9 mouse cellular contexts compared by ENCODE assay signal in genomic region chr19:10486264-10486738, GRCm38 (mm10). TPM values are rescaled to one million over a fixed set of nuclear protein-coding genes. Genes with fewer than 3 reads are reported as not detected.
DNase-seq lines count a peak whose midpoint lies in the region; ATAC-seq and TF ChIP-seq lines count a peak whose summit lies in the region.
"Had no signal": no experiment of that assay in that cellular context is flagged by ENCODE, and none has a peak within 500 bp of the region (broad histone marks: within the 10 kb centered on the region; RNA-seq: fewer than 3 reads in every experiment).

No protein-coding gene starts in this region.

- H3K27ac ChIP-seq in embryonic facial prominence, embryonic 15.5 days (replicated peaks): no peak overlapping the region
- no peak overlapping the region for H3K27ac ChIP-seq in lung, embryonic 16.5 days (ENCODE audit: low read length)
- H3K27ac ChIP-seq: macrophage had no signal

- H3K4me2 ChIP-seq in embryonic facial prominence, embryonic 15.5 days (replicated peaks): no peak overlapping the region
- H3K4me2 ChIP-seq in lung, embryonic 16.5 days (ENCODE audit: low read depth, low read length): no peak overlapping the region

- H3K4me1 ChIP-seq in G1E (ENCODE audit: insufficient read depth, low read depth, low read length): no peaks in the 10 kb centered on the region
- no peaks in the 10 kb centered on the region for H3K4me1 ChIP-seq in embryonic facial prominence, embryonic 15.5 days
- no peaks in the 10 kb centered on the region for H3K4me1 ChIP-seq in lung, embryonic 16.5 days (replicated peaks; ENCODE audit: control insufficient read depth, insufficient read depth, low read length)

- no peaks in the 10 kb centered on the region for H3K9me3 ChIP-seq in G1E (replicated peaks)
- no peaks in the 10 kb centered on the region for H3K9me3 ChIP-seq in embryonic facial prominence, embryonic 15.5 days (replicated peaks)
- H3K9me3 ChIP-seq in lung, embryonic 16.5 days (ENCODE audit: control insufficient read depth, low read length): no peaks in the 10 kb centered on the region

- H3K36me3 ChIP-seq in G1E (replicated peaks): no peaks in the 10 kb centered on the region
- no peaks in the 10 kb centered on the region for H3K36me3 ChIP-seq in embryonic facial prominence, embryonic 15.5 days
- H3K36me3 ChIP-seq in lung, embryonic 16.5 days (ENCODE audit: control insufficient read depth, insufficient read depth, low read length): no peaks in the 10 kb centered on the region

- peak; percentile 61 for DNase-seq in G1E (ENCODE audit: low spot score)
- peak; percentile 88 for DNase-seq in brain, adult 2 months (ENCODE audit: low read depth, low spot score)
- DNase-seq in layer of hippocampus, adult 18-20 months (ENCODE audit: low spot score in 2 of 2): peak; percentile 60 to 83
- peak; percentile 57 for DNase-seq in retina, adult 2 months (ENCODE audit: low read depth, low spot score)

- no peak for ATAC-seq in G1E (ENCODE audit: extremely low read depth, insufficient number of reproducible peaks, low FRiP score, poor library complexity, severe bottlenecking)
- peak; percentile 49; the same call in 1 of the 2 replicates for ATAC-seq in embryonic facial prominence, embryonic 15.5 days (ENCODE audit: insufficient number of reproducible peaks, low FRiP score, low TSS enrichment, low read depth)
- ATAC-seq in hematopoietic stem cell, adult 5-6 weeks (replicated peaks in 1 of 2; ENCODE audit: insufficient read depth in 1 of 2, low FRiP score in 2 of 2, low TSS enrichment in 1 of 2, low read depth in 1 of 2, poor library complexity in 2 of 2, severe bottlenecking in 2 of 2): peak; percentile 74 to 84
- ATAC-seq in lung, embryonic 16.5 days (ENCODE audit: low read depth): peak; percentile 84
- ATAC-seq in activated CD4-positive, CD25-positive, alpha-beta regulatory T cell, adult 4 months: no peak

- peak; percentile 94 for TF ChIP-seq CTCF in G1E (IDR thresholded peaks at IDR 0.05; ENCODE audit: low read depth, low read length)

- H3K9ac ChIP-seq in embryonic facial prominence, embryonic 15.5 days: no peak overlapping the region
- no peak overlapping the region for H3K9ac ChIP-seq in lung, embryonic 16.5 days (ENCODE audit: low read length)

- peaks cover 25% of the 10 kb centered on the region for H3K27me3 ChIP-seq in G1E (ENCODE audit: insufficient read depth, low read length)
- 0 out of 2 replicates have a peak, but pooled peaks cover 4% of the 10 kb centered on the region for H3K27me3 ChIP-seq in embryonic facial prominence, embryonic 15.5 days
- H3K27me3 ChIP-seq in lung, embryonic 16.5 days (ENCODE audit: control insufficient read depth, insufficient read depth, low read depth, low read length): no peaks in the 10 kb centered on the region

- 23% methylated on average over 9 of the region's 9 CpGs for WGBS in embryonic facial prominence, embryonic 15.5 days
- WGBS in lung, embryonic 16.5 days: 19% methylated on average over 9 of the region's 9 CpGs

- H3K4me3 ChIP-seq in G1E (ENCODE audit: low read depth, low read length): no peak overlapping the region
- no peak overlapping the region for H3K4me3 ChIP-seq in embryonic facial prominence, embryonic 15.5 days (replicated peaks)
- H3K4me3 ChIP-seq in lung, embryonic 16.5 days (ENCODE audit: low read length): no peak overlapping the region

RNA-seq across cellular contexts. Expression of gene Ppp1r32, which starts 3.6 kb away (rescaled TPM):
- total RNA-seq in G1E (2014; fragmentation: Nextera tagmentation) (0.53 and 1.1 TPM in 2 replicates), G1E (2017) (0.12 TPM in 1 of 2 replicates, not detected in the other)
- 0.51 and 0.52 TPM in 2 replicates for polyA plus RNA-seq in G1E (2012)
- polyA plus RNA-seq in embryonic facial prominence, embryonic 15.5 days (2015; fragmentation: Nextera tagmentation; extraction: Ambion mirVana): 3.6 and 6.8 TPM in 2 replicates
- total RNA-seq in hematopoietic stem cell, adult 5-6 weeks (2017): not detected in 2 replicates
- 1 to 10 TPM; 1.3 to 1.9 TPM for total RNA-seq in layer of hippocampus, adult 18-20 months (2021)
- 2.1 and 3.7 TPM in 2 replicates for polyA plus RNA-seq in lung, embryonic 16.5 days (2015; fragmentation: Nextera tagmentation; extraction: Ambion mirVana)
- under 1 TPM in 1 of 2 experiments, not detected in 1; 0.41 TPM for polyA plus RNA-seq in activated CD4-positive, CD25-positive, alpha-beta regulatory T cell, adult 4 months (2017; shearing (Covaris generic))
- polyA plus RNA-seq: macrophage had no signal

RNA-seq across cellular contexts. Expression of gene Lrrc10b, which starts 29.0 kb away (rescaled TPM):
- total RNA-seq in G1E (2014; fragmentation: Nextera tagmentation): not detected in 2 replicates
- total RNA-seq in G1E (2017): 0.06 TPM in 1 of 2 replicates, not detected in the other
- polyA plus RNA-seq in G1E (2012): not detected in 2 replicates
- 1.9 and 2.4 TPM in 2 replicates for polyA plus RNA-seq in embryonic facial prominence, embryonic 15.5 days (2015; fragmentation: Nextera tagmentation; extraction: Ambion mirVana)
- not detected in 2 replicates for total RNA-seq in hematopoietic stem cell, adult 5-6 weeks (2017)
- total RNA-seq in layer of hippocampus, adult 18-20 months (2021): 10 to 100 TPM; 70.5 to 77.9 TPM
- 0.52 and 0.73 TPM in 2 replicates for polyA plus RNA-seq in lung, embryonic 16.5 days (2015; fragmentation: Nextera tagmentation; extraction: Ambion mirVana)
- not detected for polyA plus RNA-seq in activated CD4-positive, CD25-positive, alpha-beta regulatory T cell, adult 4 months (2017; shearing (Covaris generic))

RNA-seq across cellular contexts. Expression of gene Cpsf7, which starts 38.8 kb away (rescaled TPM):
- total RNA-seq in G1E (2014; fragmentation: Nextera tagmentation) (108 and 119 TPM in 2 replicates), G1E (2017) (48.5 and 48.6 TPM in 2 replicates)
- 47.4 and 69.0 TPM in 2 replicates for polyA plus RNA-seq in G1E (2012)
- polyA plus RNA-seq in embryonic facial prominence, embryonic 15.5 days (2015; fragmentation: Nextera tagmentation; extraction: Ambion mirVana): 43.1 and 49.5 TPM in 2 replicates
- 52.1 and 63.2 TPM in 2 replicates for total RNA-seq in hematopoietic stem cell, adult 5-6 weeks (2017)
- 10 to 100 TPM; 68.6 to 74.5 TPM for total RNA-seq in layer of hippocampus, adult 18-20 months (2021)
- 41.7 and 47.6 TPM in 2 replicates for polyA plus RNA-seq in lung, embryonic 16.5 days (2015; fragmentation: Nextera tagmentation; extraction: Ambion mirVana)
- polyA plus RNA-seq in activated CD4-positive, CD25-positive, alpha-beta regulatory T cell, adult 4 months (2017; shearing (Covaris generic)): 10 to 100 TPM; 53.2 to 54.5 TPM

RNA-seq across cellular contexts. Expression of gene Sdhaf2, which starts 39.6 kb away (rescaled TPM):
- 89.1 and 102 TPM in 2 replicates for total RNA-seq in G1E (2014; fragmentation: Nextera tagmentation)
- total RNA-seq in G1E (2017): 145 and 154 TPM in 2 replicates
- 5.7 and 7.0 TPM in 2 replicates for polyA plus RNA-seq in G1E (2012)
- polyA plus RNA-seq in embryonic facial prominence, embryonic 15.5 days (2015; fragmentation: Nextera tagmentation; extraction: Ambion mirVana): 53.6 and 58.6 TPM in 2 replicates
- total RNA-seq in hematopoietic stem cell, adult 5-6 weeks (2017): 59.2 and 71.7 TPM in 2 replicates
- 10 to 100 TPM; 51.3 to 55.5 TPM for total RNA-seq in layer of hippocampus, adult 18-20 months (2021)
- polyA plus RNA-seq in lung, embryonic 16.5 days (2015; fragmentation: Nextera tagmentation; extraction: Ambion mirVana): 53.4 and 55.3 TPM in 2 replicates
- polyA plus RNA-seq in activated CD4-positive, CD25-positive, alpha-beta regulatory T cell, adult 4 months (2017; shearing (Covaris generic)): 10 to 100 TPM; 77.2 to 87.7 TPM

Comparison
In these comparisons a context has a peak if more than half of its experiments do, and no peak if none do; other contexts are left out.
1. ATAC-seq: peak in embryonic facial prominence, embryonic 15.5 days (single experiment), hematopoietic stem cell, adult 5-6 weeks (2 of 2) and lung, embryonic 16.5 days (single experiment); none in G1E (single experiment) and activated CD4-positive, CD25-positive, alpha-beta regulatory T cell, adult 4 months (single experiment).
2. Peak in every context shown above with its lines, with median percentiles within 50 percentile points of each other: DNase-seq.